Mouse (Mus musculus) liver, adult 2 months (tissue): ENCODE data around the gene Rita1. TPM values are rescaled to one million over a fixed set of nuclear protein-coding genes. Genes with fewer than 3 reads are reported as not detected.
A peak's percentile ranks its signal among the peaks of the same experiment; 100 is the strongest.

Experiments used
- DNase-seq: peaks from one replicate; pipeline ENCODE4 v3.0.0-alpha.2; 2011; ENCODE audit warnings: low read depth, low spot score; ENCODE audit errors: extremely low read depth
- H3K27ac ChIP-seq: fragments of 200-500 bp; replicated peaks from 2 replicates; pipeline ENCODE4 v1.5.1; 2012; ENCODE audit warnings: low read depth, mild to moderate bottlenecking, control low read depth, inconsistent platforms, low read length; ENCODE audit not compliant: insufficient read depth
- H3K27me3 ChIP-seq: fragments of 200-500 bp; 2 replicates; pipeline ENCODE4 v1.6.1; 2012; ENCODE audit warnings: mild to moderate bottlenecking, moderate library complexity, low read length, inconsistent platforms; ENCODE audit not compliant: control insufficient read depth, insufficient read depth
- H3K36me3 ChIP-seq: fragments of 200-500 bp; 2 replicates; pipeline ENCODE4 v1.6.1; 2012; ENCODE audit warnings: low read length, inconsistent platforms; ENCODE audit not compliant: control insufficient read depth, insufficient read depth
- H3K4me1 ChIP-seq: fragments of 200-500 bp; 2 replicates; pipeline ENCODE4 v1.6.1; 2011; ENCODE audit warnings: low read length; ENCODE audit not compliant: control insufficient read depth, insufficient read depth
- H3K4me3 ChIP-seq: fragments of 200-500 bp; 2 replicates; pipeline ENCODE4 v1.5.1; 2011; ENCODE audit warnings: low read depth, mild to moderate bottlenecking, control low read depth, low read length, moderate library complexity; ENCODE audit not compliant: insufficient read depth
- H3K79me2 ChIP-seq: fragments of 200-500 bp; 2 replicates; pipeline ENCODE4 v1.6.1; 2012; ENCODE audit warnings: inconsistent platforms, mild to moderate bottlenecking, low read length, moderate library complexity; ENCODE audit not compliant: control insufficient read depth, insufficient read depth
- H3K9ac ChIP-seq: fragments of 200-500 bp; 2 replicates; pipeline ENCODE4 v1.6.1; 2012; ENCODE audit warnings: low read depth, mild to moderate bottlenecking, control low read depth, inconsistent platforms, low read length
- CTCF ChIP-seq: fragments of 200-500 bp; IDR thresholded peaks from 2 replicates; pipeline ENCODE4 v1.5.1; 2011; ENCODE audit warnings: low read depth, low read length, control low read depth
- POLR2A ChIP-seq: fragments of 200-500 bp; IDR thresholded peaks from 2 replicates; pipeline ENCODE4 v1.6.1; 2011; ENCODE audit warnings: low read length, control low read depth; ENCODE audit not compliant: insufficient read depth; ENCODE audit errors: extremely low read depth
- whole genome bisulfite sequencing: fragments of 180-500 bp; shearing (Covaris S2); methylation state at CpG from one replicate; pipeline ENCODE4 v1.1.7; 2018; 5-methylcytosine and 5-hydroxymethylcytosine counted together
- polyA plus RNA-seq: library from polyadenylated mRNA; depleted of rRNA; stranded (reverse); fragments of >200 nt; gene quantifications from 2 replicates; pipeline ENCODE4 v1.2.3, GENCODE M21; 2012
- total RNA-seq: library from RNA; depleted of rRNA; stranded (reverse); fragments of >200 nt; gene quantifications from 2 replicates; pipeline ENCODE4 v1.2.3, GENCODE M21; 2014

Gene Rita1
- total and polyA plus RNA-seq, 2 experiments, result 5.9 to 9.1 TPM

- Histone ChIP-seq H3K36me3 (no peaks in the 10 kb centered on the region), H3K79me2 (peaks cover 8% of the 10 kb centered on the region; the same call in 1 of the 2 replicates), H3K9ac (peak overlapping the region; percentile 38), H3K4me1 (peaks cover 53% of the 10 kb centered on the region), H3K27ac (peak overlapping the region; percentile 63), H3K4me3 (no peak overlapping the region), H3K27me3 (no peaks in the 10 kb centered on the region)
- TF ChIP-seq POLR2A (no peak), CTCF (no peak)
- peak; percentile 44 for DNase-seq
- 15% methylated on average over 5 of the region's 5 CpGs for WGBS
Measured at GRCm38 (mm10) chr5:120566101-120566500, 46.3 kb downstream of the Rita1 start.

GRCm38 (mm10) chr5:120565171-120565905 is 47.1 kb downstream of the Rita1 start:
- H3K27me3 ChIP-seq, result no peaks in the 10 kb centered on the region
- peaks cover 2% of the 10 kb centered on the region; the same call in 1 of the 2 replicates for H3K79me2 ChIP-seq
- H3K9ac ChIP-seq, result peak overlapping the region; percentile 35; the same call in 1 of the 2 replicates
- WGBS, result 25% methylated on average over 15 of the region's 15 CpGs
- DNase-seq, result peak; percentile 97
- no peak overlapping the region for H3K4me3 ChIP-seq
- no peak for TF ChIP-seq CTCF
- no peak for TF ChIP-seq POLR2A
- peaks cover 53% of the 10 kb centered on the region for H3K4me1 ChIP-seq
- H3K27ac ChIP-seq, result peak overlapping the region; percentile 63
- no peaks in the 10 kb centered on the region for H3K36me3 ChIP-seq

- Histone ChIP-seq H3K9ac (no peak overlapping the region), H3K4me3 (no peak overlapping the region), H3K4me1 (peaks cover 60% of the 10 kb centered on the region), H3K27ac (peak overlapping the region; percentile 43), H3K36me3 (no peaks in the 10 kb centered on the region), H3K27me3 (no peaks in the 10 kb centered on the region), H3K79me2 (peaks cover 2% of the 10 kb centered on the region; the same call in 1 of the 2 replicates)
- no peak for DNase-seq
- TF ChIP-seq CTCF (no peak), POLR2A (no peak)
- WGBS, result 37% methylated on average over 4 of the region's 4 CpGs
Measured at GRCm38 (mm10) chr5:120563914-120564311, 48.5 kb downstream of the Rita1 start.

- Histone ChIP-seq H3K79me2 (peaks cover 2% of the 10 kb centered on the region; the same call in 1 of the 2 replicates), H3K27me3 (no peaks in the 10 kb centered on the region), H3K9ac (peak overlapping the region; percentile 23), H3K4me3 (no peak overlapping the region), H3K36me3 (no peaks in the 10 kb centered on the region), H3K4me1 (peaks cover 56% of the 10 kb centered on the region), H3K27ac (peak overlapping the region; percentile 53)
- DNase-seq, result peak; percentile 81
- 19% methylated on average over 28 of the region's 28 CpGs for WGBS
- no peak for TF ChIP-seq CTCF
- TF ChIP-seq POLR2A, result no peak
Measured at GRCm38 (mm10) chr5:120562956-120563913, 49.2 kb downstream of the Rita1 start.

GRCm38 (mm10) chr5:120560616-120561311 is 51.6 kb downstream of the Rita1 start:
- H3K4me1 ChIP-seq, result peaks cover 34% of the 10 kb centered on the region

More at GRCm38 (mm10) chr5:120560616-120561311, 51.6 kb downstream of the Rita1 start:
- DNase-seq, result peak; percentile 91
- Histone ChIP-seq H3K79me2 (peaks cover 9% of the 10 kb centered on the region; the same call in 1 of the 2 replicates), H3K4me3 (peak overlapping the region; percentile 54), H3K27me3 (no peaks in the 10 kb centered on the region), H3K36me3 (peaks cover 6% of the 10 kb centered on the region; the same call in 1 of the 2 replicates), H3K9ac (peak overlapping the region; percentile 37; the same call in 1 of the 2 replicates), H3K27ac (peak overlapping the region; percentile 76)
- WGBS, result 12% methylated on average over 16 of the region's 16 CpGs
- TF ChIP-seq POLR2A, result no peak
- TF ChIP-seq CTCF, result no peak
